Mouse (Mus musculus) kidney, adult 2 months (tissue): Measurements from ENCODE around the gene Nid1. TPM values are rescaled to one million over a fixed set of nuclear protein-coding genes. Genes with fewer than 3 reads are reported as not detected.
"Not testable (repeated sequence)": the region's sequence is repeated elsewhere in the genome, so short reads cannot be mapped to it uniquely, and the experiment has no call there.

Experiments used
- DNase-seq: peaks from one replicate; pipeline ENCODE4 v3.0.0; 2021
- H3K27ac ChIP-seq: fragments of 200-500 bp; 2 replicates; pipeline ENCODE4 v1.5.1; 2012; ENCODE audit warnings: low read depth, low read length, control low read depth, inconsistent platforms; ENCODE audit not compliant: insufficient read depth
- H3K27me3 ChIP-seq: fragments of 200-500 bp; replicated peaks from 2 replicates; pipeline ENCODE4 v1.6.1; 2012; ENCODE audit warnings: mild to moderate bottlenecking, moderate library complexity, low read length, inconsistent platforms; ENCODE audit not compliant: control insufficient read depth, insufficient read depth
- H3K36me3 ChIP-seq: fragments of 200-500 bp; 2 replicates; pipeline ENCODE4 v1.6.1; 2012; ENCODE audit warnings: mild to moderate bottlenecking, moderate library complexity, low read length, inconsistent platforms; ENCODE audit not compliant: control insufficient read depth, insufficient read depth
- H3K4me1 ChIP-seq: fragments of 200-500 bp; 2 replicates; pipeline ENCODE4 v1.6.1; 2011; ENCODE audit warnings: low read length; ENCODE audit not compliant: control insufficient read depth, insufficient read depth
- H3K4me3 ChIP-seq: fragments of 200-500 bp; 2 replicates; pipeline ENCODE4 v1.5.1; 2011; ENCODE audit warnings: mild to moderate bottlenecking, low read depth, low read length, control low read depth; ENCODE audit not compliant: insufficient read depth
- CTCF ChIP-seq: fragments of 200-500 bp; conservative IDR thresholded peaks from 2 replicates; pipeline ENCODE4 v1.5.1; 2011; ENCODE audit warnings: low read depth, mild to moderate bottlenecking, control low read depth, low read length, moderate library complexity, mixed read lengths; ENCODE audit not compliant: insufficient read depth, insufficient read length
- POLR2A ChIP-seq: fragments of 200-500 bp; IDR thresholded peaks from one replicate; pipeline ENCODE4 v1.6.1; 2011; ENCODE audit warnings: low read depth, low read length, control low read depth
- WGBS: fragments of 180-500 bp; shearing (Covaris S2); methylation state at CpG from one replicate; pipeline ENCODE4 v1.1.7; 2018; 5-methylcytosine and 5-hydroxymethylcytosine counted together
- polyA plus RNA-seq: library from polyadenylated mRNA; depleted of rRNA; stranded (reverse); fragments of >200 nt; gene quantifications from 2 replicates; pipeline ENCODE4 v1.2.3, GENCODE M21; 2012

Gene Nid1
- polyA plus RNA-seq, 1 experiment = 64.6 TPM

DNA sequence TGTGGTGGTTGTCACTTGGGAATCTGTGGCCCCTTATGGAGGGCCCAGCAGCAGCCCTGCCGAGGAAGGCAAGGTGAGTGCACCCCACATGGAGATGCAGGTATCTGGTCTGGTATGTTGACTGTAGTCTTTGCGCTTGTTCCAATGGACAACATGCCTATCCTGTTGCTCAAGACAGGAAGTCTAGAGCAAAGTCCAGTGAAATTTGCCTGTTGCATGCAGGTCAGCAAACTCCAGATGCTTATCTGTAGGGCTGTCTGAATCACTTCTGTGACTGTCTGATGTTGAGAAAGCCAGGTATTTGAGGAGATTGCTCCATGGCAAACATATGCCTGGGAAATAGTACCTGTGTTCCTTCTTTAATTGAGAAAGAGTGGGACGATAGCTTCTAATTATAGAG is 26.6 kb downstream of the Nid1 start:
- DNase-seq = no peak
- H3K4me3 ChIP-seq = no peak overlapping the region
- no peaks in the 10 kb centered on the region for H3K4me1 ChIP-seq
- H3K27ac ChIP-seq = no peak overlapping the region
- TF ChIP-seq CTCF (no peak), POLR2A (no peak)
- no peaks in the 10 kb centered on the region for H3K36me3 ChIP-seq
- 79% methylated on average over 3 of the region's 3 CpGs for WGBS
- H3K27me3 ChIP-seq = no peaks in the 10 kb centered on the region

DNA sequence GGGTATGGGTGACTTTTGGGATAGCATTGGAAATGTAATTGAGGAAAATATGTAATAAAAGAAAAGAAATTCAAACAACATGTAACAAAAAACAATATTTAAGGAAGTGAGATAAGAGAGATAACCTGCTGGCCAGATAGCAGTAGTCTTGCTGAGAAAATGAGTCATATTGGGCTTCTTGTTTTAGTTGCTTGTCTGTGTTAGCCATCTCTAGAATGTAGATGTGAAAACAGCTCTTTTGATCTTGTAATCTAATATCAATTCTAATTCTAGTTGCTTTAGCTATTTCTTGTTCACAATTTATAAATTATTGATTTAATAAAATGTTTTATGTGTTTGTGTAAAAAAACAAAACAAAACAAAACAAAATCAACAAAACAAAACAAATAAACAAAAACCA is 29.9 kb downstream of the Nid1 start:
- not testable (repeated sequence) for H3K4me3 ChIP-seq, H3K36me3 ChIP-seq, H3K4me1 ChIP-seq, DNase-seq, H3K27ac ChIP-seq, H3K27me3 ChIP-seq

DNA sequence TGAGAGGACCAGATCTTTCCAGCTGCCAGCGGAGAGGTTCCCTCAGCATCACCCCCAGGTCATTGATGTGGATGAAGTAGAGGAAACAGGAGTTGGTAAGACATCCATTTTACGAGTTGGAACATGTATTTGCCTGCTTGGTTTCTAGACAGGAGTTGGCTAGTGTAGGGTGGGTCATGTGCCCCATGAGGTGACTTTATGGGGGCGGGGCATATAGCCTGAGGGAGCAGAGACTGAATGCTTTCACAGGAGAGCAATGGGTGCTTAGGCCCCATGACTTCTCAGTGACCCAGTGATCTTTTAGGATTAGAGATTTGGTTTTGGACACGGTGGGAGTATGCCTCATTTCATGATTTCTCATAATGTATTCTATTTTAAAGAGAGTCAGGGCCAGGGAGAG is 31.2 kb downstream of the Nid1 start:
- H3K27ac ChIP-seq = no peak overlapping the region
- no peak overlapping the region for H3K4me3 ChIP-seq
- no peaks in the 10 kb centered on the region for H3K27me3 ChIP-seq
- no peak for DNase-seq
- TF ChIP-seq CTCF (no peak), POLR2A (no peak)
- H3K4me1 ChIP-seq = no peaks in the 10 kb centered on the region
- WGBS = 81% methylated on average over 4 of the region's 4 CpGs
- no peaks in the 10 kb centered on the region for H3K36me3 ChIP-seq

DNA sequence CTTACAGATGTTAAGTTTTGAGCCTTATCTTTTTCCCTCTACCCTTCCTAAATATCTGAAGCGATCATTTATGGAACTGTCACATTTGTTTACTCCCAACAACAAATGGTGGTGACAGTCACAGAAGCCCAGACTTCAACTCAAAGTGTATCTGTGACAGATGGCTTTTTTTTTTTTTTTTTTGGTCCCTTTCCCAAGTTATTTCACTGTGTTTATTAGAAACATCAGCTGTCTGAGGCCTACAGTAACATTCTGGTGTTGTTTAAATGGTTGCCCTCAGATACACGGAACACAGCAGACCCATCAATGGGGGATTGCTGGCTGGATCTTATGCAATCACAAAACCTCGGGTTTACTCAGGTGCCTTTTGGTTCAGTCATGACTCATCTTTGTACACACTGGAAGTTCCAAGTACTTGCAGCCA is 34.0 kb downstream of the Nid1 start:
- TF ChIP-seq POLR2A (no peak), CTCF (no peak)
- Histone ChIP-seq H3K27ac (no peak overlapping the region), H3K4me3 (no peak overlapping the region), H3K27me3 (no peaks in the 10 kb centered on the region), H3K36me3 (no peaks in the 10 kb centered on the region), H3K4me1 (no peaks in the 10 kb centered on the region)
- 55% methylated on average over 3 of the region's 3 CpGs for WGBS
- DNase-seq = no peak

DNA sequence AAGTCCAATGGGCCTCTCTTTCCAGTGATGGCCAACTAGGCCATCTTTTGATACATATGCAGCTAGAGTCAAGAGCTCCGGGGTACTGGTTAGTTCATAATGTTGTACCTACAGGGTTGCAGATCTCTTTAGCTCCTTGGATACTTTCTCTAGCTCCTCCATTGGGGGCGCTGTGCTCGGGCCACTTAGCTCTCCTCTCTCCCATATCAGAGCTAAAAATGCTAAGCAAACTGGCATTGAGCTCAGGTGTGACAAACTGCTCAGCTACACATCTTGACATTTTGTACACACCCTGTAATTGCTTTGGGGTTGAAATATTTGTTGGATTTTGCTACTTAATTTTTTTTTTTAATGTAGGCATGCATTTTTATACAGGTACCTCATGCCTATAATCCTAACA is 37.1 kb downstream of the Nid1 start:
- not testable (repeated sequence) for DNase-seq, H3K4me1 ChIP-seq, H3K4me3 ChIP-seq, H3K27ac ChIP-seq, H3K36me3 ChIP-seq, H3K27me3 ChIP-seq
- 80% methylated on average over 3 of the region's 3 CpGs for WGBS

DNA sequence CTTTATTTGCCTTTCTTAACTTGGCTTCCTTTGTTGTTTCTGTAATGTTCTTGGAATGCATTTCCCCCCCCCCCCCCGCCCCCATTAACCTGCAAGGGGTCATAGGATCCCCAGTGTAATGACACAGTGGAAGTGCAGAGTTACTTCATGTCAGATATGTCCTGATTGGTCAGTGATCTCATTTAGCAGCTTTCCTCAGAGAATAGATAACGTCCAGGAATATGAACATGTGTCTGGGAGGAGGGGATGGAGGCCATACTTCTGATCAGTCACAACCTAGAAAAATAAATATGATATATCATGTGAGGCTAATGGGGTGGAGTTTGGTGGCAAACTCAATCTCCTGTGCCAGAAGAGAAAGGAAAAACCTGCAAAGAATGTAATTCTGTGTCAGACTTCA is 37.6 kb downstream of the Nid1 start:
- Histone ChIP-seq H3K27me3 (no peaks in the 10 kb centered on the region), H3K4me1 (no peaks in the 10 kb centered on the region), H3K27ac (no peak overlapping the region), H3K4me3 (no peak overlapping the region), H3K36me3 (no peaks in the 10 kb centered on the region)
- no peak for DNase-seq
- no peak for TF ChIP-seq POLR2A
- TF ChIP-seq CTCF = no peak
- 47% methylated on average over 2 of the region's 2 CpGs for WGBS

DNA sequence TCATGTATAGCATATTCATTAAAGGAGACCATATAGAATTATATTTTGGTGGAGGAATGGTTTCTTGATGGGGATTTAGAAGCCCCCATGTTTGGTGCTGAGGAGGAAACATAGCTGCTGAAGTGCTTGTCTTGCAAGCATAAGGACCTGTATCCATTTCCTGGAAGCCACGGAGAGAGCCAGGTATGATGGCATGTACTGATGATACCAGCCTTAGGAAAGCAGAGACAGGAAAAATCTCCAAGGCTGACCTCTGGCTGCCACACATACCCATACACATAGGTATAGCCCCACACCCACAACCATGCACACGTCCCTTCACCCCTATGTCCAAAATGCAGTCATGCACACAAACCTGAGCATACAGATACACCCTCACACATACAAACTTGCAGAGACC is 39.2 kb downstream of the Nid1 start:
- 92% methylated on average over 2 of the region's 2 CpGs for WGBS

DNA sequence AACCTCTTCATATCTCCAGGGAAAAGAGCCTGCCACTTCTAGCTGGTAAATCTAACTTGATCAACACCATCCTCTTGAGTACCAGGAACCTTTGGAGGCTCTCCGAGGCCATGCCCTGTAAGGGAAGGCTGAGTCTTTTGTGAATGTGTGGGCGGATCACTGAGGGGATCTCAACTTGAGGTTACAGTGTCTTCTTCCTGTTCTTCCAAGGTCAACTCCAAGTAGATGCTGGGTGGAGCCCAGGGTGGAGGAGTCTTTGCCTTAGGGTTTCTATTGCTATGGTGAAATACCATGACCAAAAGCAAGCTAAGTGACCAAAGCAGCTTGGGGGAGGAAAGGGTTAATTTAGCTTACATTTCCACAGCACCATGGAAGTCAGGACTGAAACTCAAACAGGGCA is 39.7 kb downstream of the Nid1 start:
- Histone ChIP-seq H3K4me3 (no peak overlapping the region), H3K36me3 (no peaks in the 10 kb centered on the region), H3K27me3 (no peaks in the 10 kb centered on the region), H3K27ac (no peak overlapping the region), H3K4me1 (no peaks in the 10 kb centered on the region)
- WGBS = 83% methylated on average over 2 of the region's 2 CpGs
- TF ChIP-seq POLR2A (no peak), CTCF (no peak)
- no peak for DNase-seq

More for the DNA sequence above, 39.2 kb downstream of the Nid1 start:
- H3K27me3 ChIP-seq = no peaks in the 10 kb centered on the region
- no peaks in the 10 kb centered on the region for H3K36me3 ChIP-seq
- H3K4me3 ChIP-seq = no peak overlapping the region
- no peak for TF ChIP-seq CTCF
- TF ChIP-seq POLR2A = no peak
- H3K4me1 ChIP-seq = no peaks in the 10 kb centered on the region
- DNase-seq = no peak
- H3K27ac ChIP-seq = no peak overlapping the region
